Comparison of ENCODE assay signal across 9 mouse cellular contexts in the genomic region with DNA sequence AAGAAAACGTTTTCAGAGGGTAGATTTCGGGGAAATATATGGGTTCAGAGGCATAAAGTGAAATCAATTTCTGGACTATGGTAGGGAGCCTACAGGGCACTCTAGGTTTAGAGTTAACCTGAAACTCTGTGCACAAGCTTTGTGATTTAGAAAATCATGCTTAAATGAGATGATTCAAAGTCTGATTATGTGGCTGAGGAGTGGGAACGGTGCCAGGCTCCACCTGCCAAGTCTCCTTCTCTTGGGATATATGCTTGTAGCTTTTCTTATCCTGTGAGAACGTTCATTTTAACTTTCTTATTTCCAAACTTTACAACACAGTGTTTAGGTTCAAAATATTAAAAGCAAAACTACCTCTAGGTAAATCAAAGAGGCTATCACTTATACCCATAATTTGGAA. TPM values are rescaled to one million over a fixed set of nuclear protein-coding genes. Genes with fewer than 3 reads are reported as not detected.
DNase-seq lines count a peak whose midpoint lies in the region; ATAC-seq lines count a peak whose summit lies in the region.
"Had no signal": no experiment of that assay in that cellular context is flagged by ENCODE, and none has a peak within 500 bp of the region (broad histone marks: within the 10 kb centered on the region; RNA-seq: fewer than 3 reads in every experiment).

No protein-coding gene starts in this region.

- H3K4me2 ChIP-seq in embryonic facial prominence, embryonic 15.5 days (replicated peaks): 0 out of 2 replicates have a peak overlapping the region, but pooled peaks have one; percentile 13
- 0 out of 2 replicates have a peak overlapping the region, but pooled peaks have one; percentile 63 for H3K4me2 ChIP-seq in limb, embryonic 15.5 days
- H3K4me2 ChIP-seq in forebrain, embryonic 14.5 days (ENCODE audit: low read length): no peak overlapping the region

- H3K36me3 ChIP-seq in embryonic facial prominence, embryonic 15.5 days: no peaks in the 10 kb centered on the region
- H3K36me3 ChIP-seq in limb, embryonic 15.5 days: no peaks in the 10 kb centered on the region
- H3K36me3 ChIP-seq in forebrain, embryonic 14.5 days (ENCODE audit: control insufficient read depth, insufficient read depth, low read length): no peaks in the 10 kb centered on the region
- H3K36me3 ChIP-seq: lung, embryonic 15.5 days had no signal

- no peak overlapping the region for H3K9ac ChIP-seq in embryonic facial prominence, embryonic 15.5 days
- no peak overlapping the region for H3K9ac ChIP-seq in limb, embryonic 15.5 days
- no peak overlapping the region for H3K9ac ChIP-seq in forebrain, embryonic 14.5 days (ENCODE audit: low read length)
- H3K9ac ChIP-seq: lung, embryonic 15.5 days had no signal

- no peak overlapping the region for H3K4me3 ChIP-seq in embryonic facial prominence, embryonic 15.5 days (replicated peaks)
- no peak overlapping the region for H3K4me3 ChIP-seq in limb, embryonic 15.5 days
- H3K4me3 ChIP-seq in forebrain, embryonic 14.5 days (ENCODE audit: low read depth, low read length): no peak overlapping the region

- H3K9me3 ChIP-seq in embryonic facial prominence, embryonic 15.5 days (replicated peaks): 0 out of 2 replicates have a peak, but pooled peaks cover 4% of the 10 kb centered on the region
- no peaks in the 10 kb centered on the region; the same call in 1 of the 2 replicates for H3K9me3 ChIP-seq in limb, embryonic 15.5 days
- H3K9me3 ChIP-seq in forebrain, embryonic 14.5 days (replicated peaks; ENCODE audit: control insufficient read depth, low read length): no peaks in the 10 kb centered on the region; the same call in 1 of the 2 replicates
- H3K9me3 ChIP-seq: lung, embryonic 15.5 days had no signal

- no peaks in the 10 kb centered on the region for H3K27me3 ChIP-seq in embryonic facial prominence, embryonic 15.5 days
- no peaks in the 10 kb centered on the region for H3K27me3 ChIP-seq in limb, embryonic 15.5 days
- H3K27me3 ChIP-seq in forebrain, embryonic 14.5 days (replicated peaks; ENCODE audit: control insufficient read depth, insufficient read depth, low read length): no peaks in the 10 kb centered on the region
- H3K27me3 ChIP-seq: lung, embryonic 15.5 days had no signal

- H3K4me1 ChIP-seq in embryonic facial prominence, embryonic 15.5 days: peaks cover 9% of the 10 kb centered on the region
- peaks cover 19% of the 10 kb centered on the region; the same call in 1 of the 2 replicates for H3K4me1 ChIP-seq in limb, embryonic 15.5 days
- H3K4me1 ChIP-seq in forebrain, embryonic 14.5 days (ENCODE audit: control insufficient read depth, insufficient read depth, low read length): peaks cover 10% of the 10 kb centered on the region

- H3K27ac ChIP-seq in embryonic facial prominence, embryonic 15.5 days (replicated peaks): no peak overlapping the region
- no peak overlapping the region for H3K27ac ChIP-seq in limb, embryonic 15.5 days
- no peak overlapping the region for H3K27ac ChIP-seq in forebrain, embryonic 14.5 days (ENCODE audit: low read depth, low read length)
- H3K27ac ChIP-seq: lung, embryonic 15.5 days had no signal

- peak; percentile 47 for DNase-seq in cerebellum, adult 9-10 months
- no peak for DNase-seq in cerebellum, postnatal 4 days (ENCODE audit: low spot score in 2 of 2)
- DNase-seq in lung, postnatal 14 days: peak; percentile 44
- DNase-seq in lung, postnatal 10 days: no peak
- DNase-seq in embryo, embryonic 10.5 days (ENCODE audit: low spot score): no peak
- DNase-seq in forebrain, embryonic 14.5 days (ENCODE audit: low spot score): no peak

- 48% methylated on average over 4 of the region's 4 CpGs for WGBS in embryonic facial prominence, embryonic 15.5 days
- 43% methylated on average over 4 of the region's 4 CpGs for WGBS in limb, embryonic 15.5 days
- 67% methylated on average over 4 of the region's 4 CpGs for WGBS in forebrain, embryonic 14.5 days

- ATAC-seq in embryonic facial prominence, embryonic 15.5 days (ENCODE audit: insufficient number of reproducible peaks, low FRiP score, low TSS enrichment, low read depth): no peak
- ATAC-seq in limb, embryonic 15.5 days (ENCODE audit: insufficient number of reproducible peaks, low FRiP score, low TSS enrichment, low read depth): no peak
- no peak for ATAC-seq in forebrain, embryonic 14.5 days

RNA-seq across cellular contexts. Expression of gene Ric1, which starts 2.5 kb away (rescaled TPM):
- 20.1 and 20.3 TPM in 2 replicates for polyA plus RNA-seq in embryonic facial prominence, embryonic 15.5 days (2015; fragmentation: Nextera tagmentation; extraction: Ambion mirVana)
- polyA plus RNA-seq in limb, embryonic 15.5 days (2015; fragmentation: Nextera tagmentation; extraction: Ambion mirVana): 16.1 and 19.8 TPM in 2 replicates
- polyA plus RNA-seq in forebrain, embryonic 14.5 days (2014; fragmentation: Nextera tagmentation; extraction: Ambion mirVana): 9.4 and 12.1 TPM in 2 replicates

Comparison
In these comparisons a context has a peak if more than half of its experiments do, and no peak if none do; other contexts are left out.
1. DNase-seq: peak in cerebellum, adult 9-10 months (single experiment) and lung, postnatal 14 days (single experiment); none in cerebellum, postnatal 4 days (0 of 2), lung, postnatal 10 days (single experiment), embryo, embryonic 10.5 days (single experiment) and forebrain, embryonic 14.5 days (single experiment).